Mouse (Mus musculus): ENCODE measurements at regions not wholly inside any gene's neighbourhood (a gene's known extent, or its start where the extent isn't known, plus 50 kb on each side); places are given as distances from the start of the nearest gene placed in this dataset.

DNA sequence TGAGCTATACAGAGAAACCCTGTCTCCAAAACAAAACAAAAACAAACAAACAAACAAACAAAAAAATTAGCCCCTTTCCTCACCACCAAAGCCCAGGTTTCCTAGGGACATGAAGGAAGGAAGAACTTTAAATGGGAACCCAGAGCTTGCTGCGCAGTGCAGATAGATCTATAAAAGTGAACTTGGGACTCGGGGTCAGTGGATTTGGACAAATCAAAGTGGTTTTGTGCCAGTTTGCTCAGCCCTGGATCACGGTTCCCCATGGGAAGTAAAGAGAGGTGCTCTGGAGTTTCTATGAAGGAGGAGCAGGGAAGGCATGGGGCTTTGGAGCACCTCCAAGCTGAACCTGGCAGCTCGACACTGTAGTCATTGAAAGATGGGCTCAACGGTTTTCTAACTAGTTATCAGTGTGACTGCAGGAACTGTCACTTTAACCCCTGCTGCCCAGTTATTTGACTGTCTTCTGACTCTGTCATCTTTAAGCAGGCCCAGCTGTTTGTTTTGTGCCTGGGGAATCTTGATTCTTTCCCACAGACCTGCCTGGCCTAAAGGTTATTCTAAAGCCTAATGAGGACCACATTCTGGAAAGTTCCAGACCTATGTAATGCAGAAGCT lies 58.3 kb upstream of the Rnf24 start:
- no peak overlapping the region for H3K27ac ChIP-seq (ENCODE audit: low read depth, low read length)
- no peak overlapping the region for H3K4me3 ChIP-seq (ENCODE audit: low read depth, low read length)
- no peak overlapping the region for H3K9ac ChIP-seq (ENCODE audit: low read length)
- H3K9me3 ChIP-seq (ENCODE audit: control insufficient read depth, low read length) = no peaks in the 10 kb centered on the region
- H3K4me2 ChIP-seq (ENCODE audit: low read depth) = no peak overlapping the region
- H3K27me3 ChIP-seq (ENCODE audit: control insufficient read depth, insufficient read depth, low read length) = no peaks in the 10 kb centered on the region
- DNase-seq (ENCODE audit: low spot score) = no peak
- no peaks in the 10 kb centered on the region for H3K36me3 ChIP-seq (ENCODE audit: control insufficient read depth, insufficient read depth, low read length)
- no peaks in the 10 kb centered on the region for H3K4me1 ChIP-seq (ENCODE audit: control insufficient read depth, insufficient read depth, low read length)
- no peak for ATAC-seq (ENCODE audit: insufficient read depth, low FRiP score, low TSS enrichment)
- WGBS = 82% methylated on average over 5 of the region's 5 CpGs

DNA sequence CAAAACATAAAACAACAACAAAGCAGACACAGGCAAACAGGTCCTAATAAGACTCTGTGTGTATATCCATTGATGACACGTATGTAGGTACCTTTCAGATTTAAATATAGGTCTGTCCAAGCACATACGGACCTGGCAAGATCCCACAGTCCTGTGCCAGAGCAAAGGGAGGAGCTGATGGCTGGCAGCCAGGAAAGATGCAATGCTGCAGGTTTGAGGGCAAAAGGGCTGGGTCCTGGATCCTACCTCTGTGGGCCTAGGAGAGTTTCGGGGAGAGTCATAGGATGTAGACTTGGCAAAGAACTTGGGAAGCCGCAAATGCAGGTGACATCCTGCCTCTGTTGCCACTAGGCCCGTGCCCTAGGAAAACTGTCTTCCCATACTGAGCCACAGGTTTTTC lies 54.6 kb upstream of the Rnf24 start:
- ATAC-seq (ENCODE audit: insufficient read depth, low FRiP score, low TSS enrichment) (no peak), DNase-seq (ENCODE audit: low spot score) (no peak)
- H3K36me3 ChIP-seq (ENCODE audit: control insufficient read depth, insufficient read depth, low read length) = no peaks in the 10 kb centered on the region
- WGBS = 87% methylated on average over 5 of the region's 5 CpGs
- no peak overlapping the region for H3K4me3 ChIP-seq (ENCODE audit: low read depth, low read length)
- H3K27me3 ChIP-seq (ENCODE audit: control insufficient read depth, insufficient read depth, low read length) = no peaks in the 10 kb centered on the region
- H3K9me3 ChIP-seq (ENCODE audit: control insufficient read depth, low read length) = no peaks in the 10 kb centered on the region
- H3K9ac ChIP-seq (ENCODE audit: low read length) = no peak overlapping the region
- no peak overlapping the region for H3K27ac ChIP-seq (ENCODE audit: low read depth, low read length)
- H3K4me1 ChIP-seq (ENCODE audit: control insufficient read depth, insufficient read depth, low read length) = no peaks in the 10 kb centered on the region
- H3K4me2 ChIP-seq (ENCODE audit: low read depth) = no peak overlapping the region

DNA sequence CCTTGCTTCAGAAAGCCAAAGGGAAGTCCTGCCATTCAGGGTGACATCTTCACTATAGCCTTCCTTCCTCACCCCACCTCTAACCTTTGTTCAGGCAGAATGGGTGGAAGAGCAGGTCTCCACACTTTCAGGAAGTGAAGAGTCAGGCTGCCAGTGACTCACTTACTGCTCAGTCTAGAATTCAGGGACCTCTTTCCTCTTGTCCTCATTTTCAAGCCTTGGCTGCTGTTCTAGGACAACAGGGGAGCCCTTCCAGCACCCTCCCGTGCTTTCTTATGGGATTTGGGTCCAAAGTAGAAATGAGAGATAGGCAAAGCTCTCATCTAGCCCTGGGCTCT lies 51.5 kb upstream of the Rnf24 start:
- Histone ChIP-seq H3K36me3 (ENCODE audit: control insufficient read depth, insufficient read depth, low read length) (no peaks in the 10 kb centered on the region), H3K4me3 (ENCODE audit: low read depth, low read length) (no peak overlapping the region), H3K9me3 (ENCODE audit: control insufficient read depth, low read length) (no peaks in the 10 kb centered on the region), H3K27ac (ENCODE audit: low read depth, low read length) (no peak overlapping the region), H3K4me2 (ENCODE audit: low read depth) (no peak overlapping the region), H3K27me3 (ENCODE audit: control insufficient read depth, insufficient read depth, low read length) (no peaks in the 10 kb centered on the region), H3K4me1 (ENCODE audit: control insufficient read depth, insufficient read depth, low read length) (no peaks in the 10 kb centered on the region), H3K9ac (ENCODE audit: low read length) (no peak overlapping the region)
- DNase-seq (ENCODE audit: low spot score) = no peak
- 61% methylated on average over 1 of the region's 1 CpGs for WGBS
- ATAC-seq (ENCODE audit: insufficient read depth, low FRiP score, low TSS enrichment) = no peak

DNA sequence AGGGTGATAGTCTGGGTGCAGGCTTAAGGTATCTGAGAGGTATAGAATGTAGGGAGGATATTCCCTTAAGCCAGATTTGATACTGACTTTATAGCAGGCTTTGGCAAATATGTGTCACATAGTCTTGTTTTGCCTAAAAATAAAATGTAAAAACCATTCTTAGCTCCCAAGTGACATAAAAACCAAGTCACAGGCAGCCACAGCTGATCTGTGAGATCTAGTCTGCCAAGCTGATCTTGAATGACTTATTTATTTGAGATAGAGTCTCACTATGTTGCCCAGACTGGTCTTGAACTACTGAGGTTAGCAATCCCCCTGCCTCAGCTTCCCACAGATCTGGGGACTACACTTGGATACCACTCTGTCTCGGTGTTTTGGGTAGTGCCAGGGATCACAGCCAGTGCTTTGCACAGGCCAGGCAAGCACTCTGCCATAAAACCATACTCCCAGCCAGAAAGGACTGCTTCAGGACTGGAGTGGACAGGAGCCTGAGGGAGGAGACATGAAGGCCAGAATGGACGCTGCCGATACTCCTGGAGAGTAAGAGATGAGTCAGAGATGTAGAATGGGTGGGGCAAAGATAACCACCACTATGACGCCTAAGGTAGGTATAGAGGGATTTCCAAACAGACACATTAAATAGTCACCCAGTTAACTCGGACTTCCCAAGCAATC lies 51.0 kb upstream of the Rnf24 start:
- DNase-seq (ENCODE audit: low spot score) (no peak), ATAC-seq (ENCODE audit: insufficient read depth, low FRiP score, low TSS enrichment) (no peak)
- H3K27ac ChIP-seq (ENCODE audit: low read depth, low read length) = no peak overlapping the region
- no peak overlapping the region for H3K4me3 ChIP-seq (ENCODE audit: low read depth, low read length)
- WGBS = 89% methylated on average over 5 of the region's 5 CpGs
- H3K4me2 ChIP-seq (ENCODE audit: low read depth) = no peak overlapping the region
- no peaks in the 10 kb centered on the region for H3K36me3 ChIP-seq (ENCODE audit: control insufficient read depth, insufficient read depth, low read length)
- H3K4me1 ChIP-seq (ENCODE audit: control insufficient read depth, insufficient read depth, low read length) = no peaks in the 10 kb centered on the region
- no peaks in the 10 kb centered on the region for H3K27me3 ChIP-seq (ENCODE audit: control insufficient read depth, insufficient read depth, low read length)
- H3K9me3 ChIP-seq (ENCODE audit: control insufficient read depth, low read length) = no peaks in the 10 kb centered on the region
- no peak overlapping the region for H3K9ac ChIP-seq (ENCODE audit: low read length)

All from neural tube, embryonic 11.5 days (tissue).